Mouse (Mus musculus): Measurements from ENCODE around the gene Golga1. TPM values are rescaled to one million over a fixed set of nuclear protein-coding genes. Genes with fewer than 3 reads are reported as not detected.

Gene Golga1
- polyA plus RNA-seq, 1 experiment from 2014 or later: 34.2 TPM

DNA sequence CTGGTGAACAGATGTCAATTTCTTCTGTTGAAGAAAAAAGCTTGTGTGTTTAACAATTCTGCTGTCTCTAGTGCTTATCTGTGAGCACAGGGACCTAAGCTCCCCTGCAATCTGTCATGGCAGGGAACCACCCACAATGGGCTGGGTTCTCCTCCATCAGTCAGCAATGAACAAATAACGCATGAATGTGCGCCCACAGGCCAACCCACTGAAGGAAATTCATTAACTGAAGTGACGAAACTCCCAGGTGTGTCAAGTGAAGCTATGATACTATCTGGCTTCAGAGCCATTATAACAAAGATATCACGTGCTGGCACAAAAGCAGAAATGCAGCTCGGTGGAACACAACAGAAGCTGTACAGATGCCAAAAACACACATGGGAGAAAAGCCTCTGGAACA is 95.3 kb downstream of the Golga1 start:
- H3K9ac ChIP-seq: no peak overlapping the region
- H3K36me3 ChIP-seq (replicated peaks; ENCODE audit: control insufficient read depth, insufficient read depth): no peaks in the 10 kb centered on the region
- WGBS: 82% methylated on average over 5 of the region's 5 CpGs
- DNase-seq (ENCODE audit: low spot score) (no peak), ATAC-seq (ENCODE audit: low FRiP score) (no peak)
- H3K4me3 ChIP-seq (replicated peaks; ENCODE audit: low read length): no peak overlapping the region
- no peaks in the 10 kb centered on the region for H3K9me3 ChIP-seq (ENCODE audit: control insufficient read depth, low read length)
- H3K4me2 ChIP-seq (replicated peaks): no peak overlapping the region
- H3K27me3 ChIP-seq (ENCODE audit: control insufficient read depth, insufficient read depth, low read length): no peaks in the 10 kb centered on the region
- no peak overlapping the region for H3K27ac ChIP-seq
- no peaks in the 10 kb centered on the region for H3K4me1 ChIP-seq (replicated peaks; ENCODE audit: control insufficient read depth, insufficient read depth, low read length)

DNA sequence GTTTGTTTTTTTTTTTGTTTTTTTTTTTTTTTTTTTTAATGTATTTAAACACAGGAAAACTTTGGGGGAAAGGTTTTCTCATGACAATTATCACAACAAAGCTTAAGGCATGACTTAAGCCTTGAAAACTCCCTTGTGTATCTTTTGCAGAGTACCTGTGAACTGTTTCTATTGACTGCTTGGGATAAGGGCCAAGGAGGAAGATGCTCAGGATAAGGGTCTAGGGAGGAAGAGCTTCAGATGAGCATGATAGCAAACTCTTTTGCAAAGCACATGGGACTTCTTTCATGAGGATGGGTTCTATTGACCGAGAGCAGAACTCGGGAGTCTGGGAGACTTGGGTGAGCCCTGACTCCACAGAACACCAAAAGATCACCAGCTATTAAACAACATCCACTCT is 95.7 kb downstream of the Golga1 start:
- H3K9me3 ChIP-seq (ENCODE audit: control insufficient read depth, low read length): no peaks in the 10 kb centered on the region
- H3K4me1 ChIP-seq (replicated peaks; ENCODE audit: control insufficient read depth, insufficient read depth, low read length): no peaks in the 10 kb centered on the region
- ATAC-seq (ENCODE audit: low FRiP score) (no peak), DNase-seq (ENCODE audit: low spot score) (no peak)
- WGBS: 96% methylated on average over 2 of the region's 2 CpGs
- H3K9ac ChIP-seq: no peak overlapping the region
- H3K4me3 ChIP-seq (replicated peaks; ENCODE audit: low read length): no peak overlapping the region
- no peak overlapping the region for H3K4me2 ChIP-seq (replicated peaks)
- H3K27ac ChIP-seq: no peak overlapping the region
- no peaks in the 10 kb centered on the region for H3K36me3 ChIP-seq (replicated peaks; ENCODE audit: control insufficient read depth, insufficient read depth)
- no peaks in the 10 kb centered on the region for H3K27me3 ChIP-seq (ENCODE audit: control insufficient read depth, insufficient read depth, low read length)

Other genes with a start within 250 kb of the Golga1 start
- 3.8 and 4.0 TPM in 2 replicates for gene Nr6a1, start 137.9 kb downstream of the Golga1 start, polyA plus RNA-seq (2014; fragmentation: Nextera tagmentation; extraction: Ambion mirVana)
- 4.6 and 5.6 TPM in 2 replicates for gene Olfml2a, start 133.6 kb downstream of the Golga1 start, polyA plus RNA-seq (2014; fragmentation: Nextera tagmentation; extraction: Ambion mirVana)
- gene Wdr38, start 68.1 kb downstream of the Golga1 start, polyA plus RNA-seq (2014; fragmentation: Nextera tagmentation; extraction: Ambion mirVana): 1.1 and 1.2 TPM in 2 replicates
- gene Arpc5l, start 60.2 kb downstream of the Golga1 start, polyA plus RNA-seq (2014; fragmentation: Nextera tagmentation; extraction: Ambion mirVana): 146 and 155 TPM in 2 replicates
- gene Rpl35, start 59.9 kb downstream of the Golga1 start, polyA plus RNA-seq (2014; fragmentation: Nextera tagmentation; extraction: Ambion mirVana): 580 and 697 TPM in 2 replicates
- gene Scai, start 125.2 kb upstream of the Golga1 start, polyA plus RNA-seq (2014; fragmentation: Nextera tagmentation; extraction: Ambion mirVana): 17.4 and 21.0 TPM in 2 replicates
- 78.0 and 97.0 TPM in 2 replicates for gene Ppp6c, start 160.9 kb upstream of the Golga1 start, polyA plus RNA-seq (2014; fragmentation: Nextera tagmentation; extraction: Ambion mirVana)

Measured in hindbrain, embryonic 14.5 days (tissue).